Mouse (Mus musculus): ENCODE measurements around the gene Trio.

DNA sequence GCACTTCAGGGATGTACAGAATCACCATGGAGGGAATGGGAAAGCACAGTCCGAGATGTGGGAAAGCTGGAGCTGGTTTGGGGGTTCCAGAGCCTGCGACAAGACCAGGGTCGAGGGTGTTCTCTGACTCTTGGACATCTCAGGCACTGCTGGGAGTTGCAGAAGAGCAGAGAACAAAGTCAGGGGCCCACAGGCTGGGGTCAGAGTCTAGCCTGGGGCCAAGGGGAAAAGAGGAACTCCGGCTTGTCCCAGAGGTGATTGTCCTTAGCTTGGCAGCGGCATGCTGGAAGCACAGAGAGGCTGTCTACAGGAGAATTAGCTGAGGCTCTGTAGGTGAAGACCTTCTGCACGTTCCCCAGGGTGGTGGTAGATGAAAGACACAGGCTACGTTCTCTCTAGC lies 307.0 kb downstream of the Trio start:
- TF ChIP-seq CTCF (IDR thresholded peaks at IDR 0.05; ENCODE audit: borderline replicate concordance, insufficient read depth, low read depth, low read length), result no peak
- TF ChIP-seq POLR2A (IDR thresholded peaks at IDR 0.05; ENCODE audit: borderline replicate concordance, insufficient read depth, low read length), result no peak
